Mouse (Mus musculus): ENCODE results near the gene Magi1. TPM values are rescaled to one million over a fixed set of nuclear protein-coding genes. Genes with fewer than 3 reads are reported as not detected.

The Magi1 gene
- polyA plus RNA-seq, 1 experiment from 2014 or later, result 11.7 TPM

DNA sequence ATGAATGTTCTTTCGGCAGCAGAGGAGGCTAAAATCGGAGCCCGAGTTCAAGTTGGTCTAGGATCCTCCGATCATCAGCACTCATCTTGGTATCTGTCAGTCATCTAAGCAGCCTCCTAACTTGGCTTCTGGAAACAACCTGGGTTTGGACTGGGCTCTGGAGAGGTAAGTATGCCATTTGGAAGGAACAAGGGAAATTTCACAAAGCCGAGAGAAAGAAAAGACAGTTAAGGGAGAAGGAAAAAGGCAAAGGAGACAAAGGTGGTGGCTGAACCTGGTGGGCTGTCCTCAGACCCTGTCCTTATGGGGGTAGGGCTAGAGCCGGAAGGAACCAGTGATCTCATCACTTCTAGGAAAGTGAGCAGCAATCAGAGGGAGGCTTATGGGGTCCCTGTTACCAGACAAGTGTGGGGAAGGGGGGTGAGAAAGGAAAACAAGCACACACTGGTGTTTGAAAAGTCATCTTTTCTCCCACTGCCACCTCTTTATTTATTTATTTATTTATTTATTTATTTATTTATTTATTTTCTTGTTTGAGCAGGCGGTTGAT is 565.8 kb downstream of the Magi1 start:
- 48% methylated on average over 7 of the region's 7 CpGs for WGBS
- H3K9ac ChIP-seq (ENCODE audit: low read length), result no peak overlapping the region
- no peaks in the 10 kb centered on the region for H3K36me3 ChIP-seq (ENCODE audit: control insufficient read depth, insufficient read depth, low read length)
- no peak overlapping the region for H3K27ac ChIP-seq (ENCODE audit: low read depth)
- H3K4me1 ChIP-seq (replicated peaks; ENCODE audit: control insufficient read depth, insufficient read depth, low read length), result peaks cover 14% of the 10 kb centered on the region
- no peak overlapping the region for H3K4me3 ChIP-seq (ENCODE audit: low read depth, low read length)
- no peak overlapping the region for H3K4me2 ChIP-seq (ENCODE audit: low read length)
- ATAC-seq (replicated peaks; ENCODE audit: low FRiP score, low TSS enrichment, low read depth), result no peak
- 0 out of 2 replicates have a peak, but pooled peaks cover 5% of the 10 kb centered on the region for H3K27me3 ChIP-seq (replicated peaks; ENCODE audit: control insufficient read depth, insufficient read depth, low read length)
- DNase-seq (ENCODE audit: low spot score), result no peak
- no peaks in the 10 kb centered on the region for H3K9me3 ChIP-seq (ENCODE audit: control insufficient read depth, low read length)

DNA sequence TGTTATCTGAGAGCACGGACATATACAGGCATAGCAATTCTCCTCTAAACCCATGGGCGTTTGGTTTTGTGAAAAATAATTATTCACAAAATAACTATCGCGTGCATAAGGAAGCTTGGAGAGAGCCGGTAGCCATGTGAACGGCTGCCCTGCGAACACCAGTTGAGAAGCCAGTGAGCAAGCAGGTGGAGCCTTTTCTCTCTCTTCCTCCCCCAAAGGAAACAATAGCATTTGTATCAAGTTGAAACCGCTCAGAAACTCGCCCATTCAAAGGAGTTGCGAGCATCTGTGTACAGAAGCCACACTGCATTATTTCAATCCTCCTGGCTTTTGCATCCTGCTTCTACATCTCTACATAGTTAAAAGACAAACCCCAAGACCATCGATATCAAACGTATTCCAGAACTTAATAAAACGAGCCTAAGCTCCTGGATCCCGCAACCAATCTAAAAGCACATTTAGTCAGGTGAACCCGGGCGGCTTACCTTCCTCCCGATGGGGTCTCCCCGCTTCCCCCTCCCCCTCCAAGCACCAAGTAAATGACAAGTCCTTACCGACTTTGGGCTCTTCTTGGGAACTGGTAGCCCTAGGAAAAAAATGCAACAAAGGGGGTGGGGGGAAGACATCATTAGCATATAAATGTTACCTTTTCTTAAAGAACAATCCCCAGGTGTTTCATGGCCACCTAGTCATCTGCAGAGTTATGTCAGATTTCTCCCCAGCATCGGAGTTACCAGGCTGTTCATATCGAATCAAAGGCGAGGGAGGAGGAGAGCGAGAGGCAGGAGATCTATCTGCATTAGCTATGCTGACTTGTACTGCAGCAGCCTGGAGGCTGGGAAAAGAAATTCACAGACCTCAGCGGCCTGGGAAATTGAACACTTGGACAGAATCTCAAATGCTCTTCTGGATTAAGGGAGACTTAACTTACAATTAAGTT is 566.8 kb downstream of the Magi1 start:
- Histone ChIP-seq H3K27ac (ENCODE audit: low read depth) (no peak overlapping the region), H3K9ac (ENCODE audit: low read length) (no peak overlapping the region), H3K36me3 (ENCODE audit: control insufficient read depth, insufficient read depth, low read length) (no peaks in the 10 kb centered on the region), H3K9me3 (ENCODE audit: control insufficient read depth, low read length) (no peaks in the 10 kb centered on the region), H3K4me2 (ENCODE audit: low read length) (peak overlapping the region; percentile 38), H3K27me3 (replicated peaks; ENCODE audit: control insufficient read depth, insufficient read depth, low read length) (0 out of 2 replicates have a peak, but pooled peaks cover 5% of the 10 kb centered on the region), H3K4me1 (replicated peaks; ENCODE audit: control insufficient read depth, insufficient read depth, low read length) (peaks cover 14% of the 10 kb centered on the region), H3K4me3 (ENCODE audit: low read depth, low read length) (no peak overlapping the region)
- 21% methylated on average over 24 of the region's 24 CpGs for WGBS
- ATAC-seq (replicated peaks; ENCODE audit: low FRiP score, low TSS enrichment, low read depth) (no peak), DNase-seq (ENCODE audit: low spot score) (no peak)

GRCm38 (mm10) chr6:93715181-93716180 is 568.2 kb downstream of the Magi1 start:
- no peaks in the 10 kb centered on the region for H3K9me3 ChIP-seq (ENCODE audit: control insufficient read depth, low read length)
- H3K27me3 ChIP-seq (replicated peaks; ENCODE audit: control insufficient read depth, insufficient read depth, low read length), result 0 out of 2 replicates have a peak, but pooled peaks cover 5% of the 10 kb centered on the region
- no peak for DNase-seq (ENCODE audit: low spot score)
- no peak overlapping the region for H3K9ac ChIP-seq (ENCODE audit: low read length)
- H3K4me1 ChIP-seq (replicated peaks; ENCODE audit: control insufficient read depth, insufficient read depth, low read length), result peaks cover 14% of the 10 kb centered on the region
- peak overlapping the region; percentile 41 for H3K4me2 ChIP-seq (ENCODE audit: low read length)
- no peak overlapping the region for H3K27ac ChIP-seq (ENCODE audit: low read depth)
- WGBS, result 35% methylated on average over 24 of the region's 24 CpGs
- H3K4me3 ChIP-seq (ENCODE audit: low read depth, low read length), result no peak overlapping the region
- no peaks in the 10 kb centered on the region for H3K36me3 ChIP-seq (ENCODE audit: control insufficient read depth, insufficient read depth, low read length)
- ATAC-seq (replicated peaks; ENCODE audit: low FRiP score, low TSS enrichment, low read depth), result no peak

GRCm38 (mm10) chr6:93704350-93704749 is 579.4 kb downstream of the Magi1 start:
- Histone ChIP-seq H3K27me3 (replicated peaks; ENCODE audit: control insufficient read depth, insufficient read depth, low read length) (no peaks in the 10 kb centered on the region), H3K9ac (ENCODE audit: low read length) (no peak overlapping the region), H3K9me3 (ENCODE audit: control insufficient read depth, low read length) (no peaks in the 10 kb centered on the region), H3K4me3 (ENCODE audit: low read depth, low read length) (no peak overlapping the region), H3K36me3 (ENCODE audit: control insufficient read depth, insufficient read depth, low read length) (no peaks in the 10 kb centered on the region; the same call in 1 of the 2 replicates), H3K27ac (ENCODE audit: low read depth) (no peak overlapping the region), H3K4me2 (ENCODE audit: low read length) (no peak overlapping the region), H3K4me1 (replicated peaks; ENCODE audit: control insufficient read depth, insufficient read depth, low read length) (no peaks in the 10 kb centered on the region)
- WGBS, result 84% methylated on average over 5 of the region's 5 CpGs
- ATAC-seq (replicated peaks; ENCODE audit: low FRiP score, low TSS enrichment, low read depth) (no peak), DNase-seq (ENCODE audit: low spot score) (no peak)

GRCm38 (mm10) chr6:93699436-93699835 is 584.3 kb downstream of the Magi1 start:
- H3K9ac ChIP-seq (ENCODE audit: low read length), result no peak overlapping the region
- WGBS, result 63% methylated on average over 13 of the region's 13 CpGs

GRCm38 (mm10) chr6:93697956-93698355 is 585.8 kb downstream of the Magi1 start:
- no peak overlapping the region for H3K4me2 ChIP-seq (ENCODE audit: low read length)
- no peak overlapping the region for H3K27ac ChIP-seq (ENCODE audit: low read depth)
- 62% methylated on average over 5 of the region's 5 CpGs for WGBS
- DNase-seq (ENCODE audit: low spot score) (no peak), ATAC-seq (replicated peaks; ENCODE audit: low FRiP score, low TSS enrichment, low read depth) (no peak)
- no peaks in the 10 kb centered on the region for H3K9me3 ChIP-seq (ENCODE audit: control insufficient read depth, low read length)
- H3K27me3 ChIP-seq (replicated peaks; ENCODE audit: control insufficient read depth, insufficient read depth, low read length), result no peaks in the 10 kb centered on the region
- peaks cover 6% of the 10 kb centered on the region; the same call in 1 of the 2 replicates for H3K4me1 ChIP-seq (replicated peaks; ENCODE audit: control insufficient read depth, insufficient read depth, low read length)
- no peak overlapping the region for H3K9ac ChIP-seq (ENCODE audit: low read length)
- no peak overlapping the region for H3K4me3 ChIP-seq (ENCODE audit: low read depth, low read length)
- H3K36me3 ChIP-seq (ENCODE audit: control insufficient read depth, insufficient read depth, low read length), result no peaks in the 10 kb centered on the region; the same call in 1 of the 2 replicates

More at GRCm38 (mm10) chr6:93699436-93699835, 584.3 kb downstream of the Magi1 start:
- Histone ChIP-seq H3K4me1 (replicated peaks; ENCODE audit: control insufficient read depth, insufficient read depth, low read length) (peaks cover 6% of the 10 kb centered on the region; the same call in 1 of the 2 replicates), H3K9me3 (ENCODE audit: control insufficient read depth, low read length) (no peaks in the 10 kb centered on the region), H3K36me3 (ENCODE audit: control insufficient read depth, insufficient read depth, low read length) (no peaks in the 10 kb centered on the region; the same call in 1 of the 2 replicates), H3K4me3 (ENCODE audit: low read depth, low read length) (no peak overlapping the region), H3K27me3 (replicated peaks; ENCODE audit: control insufficient read depth, insufficient read depth, low read length) (no peaks in the 10 kb centered on the region), H3K4me2 (ENCODE audit: low read length) (no peak overlapping the region), H3K27ac (ENCODE audit: low read depth) (no peak overlapping the region)
- DNase-seq (ENCODE audit: low spot score), result no peak
- no peak for ATAC-seq (replicated peaks; ENCODE audit: low FRiP score, low TSS enrichment, low read depth)

DNA sequence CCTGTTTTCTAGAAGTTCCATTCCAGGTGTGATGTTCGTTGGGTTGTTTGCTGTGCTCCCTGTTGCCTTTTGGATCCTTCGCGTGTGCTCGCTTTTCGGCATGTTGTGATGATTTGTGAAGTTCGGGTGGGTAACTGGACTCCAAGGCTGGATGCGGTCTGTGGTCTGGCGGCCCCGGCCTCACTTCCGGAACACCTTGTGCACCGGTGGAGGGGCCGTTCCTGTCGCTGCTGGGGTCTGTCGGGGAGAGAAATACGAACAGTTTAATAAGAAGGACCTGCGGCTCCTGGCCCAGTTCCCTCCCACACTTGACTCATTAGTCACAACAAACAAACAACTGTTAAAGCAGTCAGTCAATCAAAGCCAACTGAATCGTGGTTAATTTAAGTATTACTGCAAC is 605.0 kb downstream of the Magi1 start:
- Histone ChIP-seq H3K27ac (ENCODE audit: low read depth) (no peak overlapping the region), H3K9ac (ENCODE audit: low read length) (no peak overlapping the region), H3K36me3 (ENCODE audit: control insufficient read depth, insufficient read depth, low read length) (0 out of 2 replicates have a peak, but pooled peaks cover 13% of the 10 kb centered on the region), H3K4me2 (ENCODE audit: low read length) (no peak overlapping the region), H3K9me3 (ENCODE audit: control insufficient read depth, low read length) (no peaks in the 10 kb centered on the region), H3K4me3 (ENCODE audit: low read depth, low read length) (no peak overlapping the region), H3K27me3 (replicated peaks; ENCODE audit: control insufficient read depth, insufficient read depth, low read length) (no peaks in the 10 kb centered on the region), H3K4me1 (replicated peaks; ENCODE audit: control insufficient read depth, insufficient read depth, low read length) (no peaks in the 10 kb centered on the region)
- 78% methylated on average over 17 of the region's 17 CpGs for WGBS
- no peak for ATAC-seq (replicated peaks; ENCODE audit: low FRiP score, low TSS enrichment, low read depth)
- no peak for DNase-seq (ENCODE audit: low spot score)

GRCm38 (mm10) chr6:93666731-93667130 is 617.0 kb downstream of the Magi1 start:
- ATAC-seq (replicated peaks; ENCODE audit: low FRiP score, low TSS enrichment, low read depth) (no peak), DNase-seq (ENCODE audit: low spot score) (no peak)
- Histone ChIP-seq H3K9me3 (ENCODE audit: control insufficient read depth, low read length) (no peaks in the 10 kb centered on the region), H3K4me1 (replicated peaks; ENCODE audit: control insufficient read depth, insufficient read depth, low read length) (no peaks in the 10 kb centered on the region), H3K27me3 (replicated peaks; ENCODE audit: control insufficient read depth, insufficient read depth, low read length) (no peaks in the 10 kb centered on the region), H3K27ac (ENCODE audit: low read depth) (no peak overlapping the region), H3K4me2 (ENCODE audit: low read length) (no peak overlapping the region), H3K4me3 (ENCODE audit: low read depth, low read length) (no peak overlapping the region), H3K36me3 (ENCODE audit: control insufficient read depth, insufficient read depth, low read length) (no peaks in the 10 kb centered on the region), H3K9ac (ENCODE audit: low read length) (no peak overlapping the region)
- WGBS, result 60% methylated on average over 2 of the region's 2 CpGs
